Mouse (Mus musculus) stomach, postnatal 0 days (tissue): ENCODE data around the gene Ano10. TPM values are rescaled to one million over a fixed set of nuclear protein-coding genes. Genes with fewer than 3 reads are reported as not detected.

Experiments
- ATAC-seq: fragments of 200-750 bp; cut with Nextera tagmentation; 2 replicates; pipeline ENCODE4 v1.8.0; 2017; ENCODE audit not compliant: low FRiP score, low TSS enrichment
- DNase-seq: peaks from one replicate; pipeline ENCODE4 v3.0.0-alpha.2; 2016; ENCODE audit warnings: low spot score
- H3K27ac ChIP-seq: fragments of 300-500 bp; sonication (generic); replicated peaks from 2 replicates; pipeline ENCODE4 v1.5.1; 2014; ENCODE audit warnings: mild to moderate bottlenecking, control low read depth
- H3K27me3 ChIP-seq: fragments of 300-500 bp; sonication (generic); 2 replicates; pipeline ENCODE4 v1.6.1; 2014; ENCODE audit warnings: low read length; ENCODE audit not compliant: control insufficient read depth, insufficient read depth
- H3K36me3 ChIP-seq: fragments of 300-500 bp; sonication (generic); 2 replicates; pipeline ENCODE4 v1.6.1; 2014; ENCODE audit warnings: low read length, mixed read lengths; ENCODE audit not compliant: control insufficient read depth, insufficient read depth
- H3K4me1 ChIP-seq: fragments of 300-500 bp; sonication (generic); replicated peaks from 2 replicates; pipeline ENCODE4 v1.6.1; 2014; ENCODE audit warnings: antibody characterized with exemption; ENCODE audit not compliant: control insufficient read depth, insufficient read depth
- H3K4me2 ChIP-seq: fragments of 300-500 bp; sonication (generic); replicated peaks from 2 replicates; pipeline ENCODE4 v1.6.1; 2014; ENCODE audit warnings: low read depth, mild to moderate bottlenecking, control low read depth, moderate library complexity
- H3K4me3 ChIP-seq: fragments of 300-500 bp; sonication (generic); 2 replicates; pipeline ENCODE4 v1.5.1; 2014; ENCODE audit warnings: low read depth, low read length, control low read depth
- H3K9ac ChIP-seq: fragments of 300-500 bp; sonication (generic); 2 replicates; pipeline ENCODE4 v1.6.1; 2014; ENCODE audit warnings: mild to moderate bottlenecking, low read length, control low read depth, mixed read lengths
- H3K9me3 ChIP-seq: fragments of 300-500 bp; sonication (generic); 2 replicates; pipeline ENCODE4 v1.6.1; 2016; ENCODE audit warnings: low read length; ENCODE audit not compliant: control insufficient read depth
- CTCF ChIP-seq: IDR thresholded peaks from 2 replicates; pipeline ENCODE4 v1.5.1; 2016; ENCODE audit warnings: antibody characterized with exemption, low read depth, mild to moderate bottlenecking, moderate library complexity
- EP300 ChIP-seq: optimal IDR thresholded peaks from 2 replicates; pipeline ENCODE3; 2016; ENCODE audit warnings: antibody characterized with exemption
- WGBS: fragments of 180-500 bp; shearing (Covaris S2); extraction: QIAGEN DNeasy Blood & Tissue Kit; methylation state at CpG from one replicate; pipeline ENCODE4 v1.1.7; 2014; 5-methylcytosine and 5-hydroxymethylcytosine counted together
- polyA plus RNA-seq: library from polyadenylated mRNA; unstranded; fragments of >200 nt; fragmentation: Nextera tagmentation; extraction: Ambion mirVana; gene quantifications from 2 replicates; pipeline ENCODE4 v1.2.1, GENCODE M21; 2015

The Ano10 gene
- polyA plus RNA-seq, result 30.8 and 33.0 TPM in 2 replicates

GRCm38 (mm10) chr9:122294242-122294881, at the start of gene Ano10:
TSS of gene Ano10 (minus strand) at chr9:122294423.
- Histone ChIP-seq H3K9me3 (no peaks in the 10 kb centered on the region), H3K9ac (peak within 1 kb of the TSS; percentile 92), H3K4me3 (peak within 1 kb of the TSS; percentile 86), H3K36me3 (no peaks in the 10 kb centered on the region), H3K4me1 (no peaks in the 10 kb centered on the region), H3K4me2 (peak within 1 kb of the TSS; percentile 83), H3K27me3 (no peaks in the 10 kb centered on the region), H3K27ac (peak within 1 kb of the TSS; percentile 93)
- no peak for TF ChIP-seq EP300
- peak; percentile 68 for TF ChIP-seq CTCF
- DNase-seq (peak; percentile 99), ATAC-seq (peak; percentile 96)
- WGBS, result 1% methylated on average over 50 of the region's 51 CpGs

- H3K27ac ChIP-seq, result no peak overlapping the region
- TF ChIP-seq CTCF (no peak), EP300 (no peak)
- 81% methylated on average over 7 of the region's 7 CpGs for WGBS
- ATAC-seq (no peak), DNase-seq (no peak)
- no peaks in the 10 kb centered on the region for H3K4me1 ChIP-seq
- no peaks in the 10 kb centered on the region for H3K9me3 ChIP-seq
- no peak overlapping the region for H3K4me3 ChIP-seq
- H3K4me2 ChIP-seq, result no peak overlapping the region
- H3K9ac ChIP-seq, result no peak overlapping the region
- H3K27me3 ChIP-seq, result no peaks in the 10 kb centered on the region
- no peaks in the 10 kb centered on the region for H3K36me3 ChIP-seq
These were observed 49.2 kb upstream of the Ano10 start for GRCm38 (mm10) chr9:122343399-122343798.

- Histone ChIP-seq H3K27ac (no peak overlapping the region), H3K4me2 (no peak overlapping the region), H3K27me3 (no peaks in the 10 kb centered on the region), H3K4me1 (no peaks in the 10 kb centered on the region), H3K4me3 (no peak overlapping the region), H3K36me3 (no peaks in the 10 kb centered on the region), H3K9ac (no peak overlapping the region), H3K9me3 (no peaks in the 10 kb centered on the region)
- no peak for TF ChIP-seq CTCF
- TF ChIP-seq EP300, result no peak
- 42% methylated on average over 5 of the region's 5 CpGs for WGBS
- ATAC-seq, result no peak
- no peak for DNase-seq
These were observed 45.7 kb upstream of the Ano10 start for GRCm38 (mm10) chr9:122339972-122340371.

GRCm38 (mm10) chr9:122337510-122337931, 43.3 kb upstream of the Ano10 start:
- 0 out of 2 replicates have a peak overlapping the region, but pooled peaks have one; percentile 8 for H3K27ac ChIP-seq
- ATAC-seq (peak; percentile 88), DNase-seq (peak; percentile 35)
- no peak overlapping the region for H3K9ac ChIP-seq
- TF ChIP-seq EP300 (no peak), CTCF (no peak)
- H3K4me2 ChIP-seq, result no peak overlapping the region
- H3K36me3 ChIP-seq, result no peaks in the 10 kb centered on the region
- H3K4me3 ChIP-seq, result no peak overlapping the region
- no peaks in the 10 kb centered on the region for H3K9me3 ChIP-seq
- no peaks in the 10 kb centered on the region for H3K27me3 ChIP-seq
- H3K4me1 ChIP-seq, result no peaks in the 10 kb centered on the region
- 31% methylated on average over 8 of the region's 8 CpGs for WGBS

GRCm38 (mm10) chr9:122336677-122337076, 42.5 kb upstream of the Ano10 start:
- no peak overlapping the region for H3K4me2 ChIP-seq
- no peak overlapping the region for H3K9ac ChIP-seq
- DNase-seq, result no peak
- no peaks in the 10 kb centered on the region for H3K36me3 ChIP-seq
- 58% methylated on average over 2 of the region's 2 CpGs for WGBS
- no peaks in the 10 kb centered on the region for H3K27me3 ChIP-seq
- no peak overlapping the region for H3K27ac ChIP-seq
- H3K9me3 ChIP-seq, result no peaks in the 10 kb centered on the region
- TF ChIP-seq EP300 (no peak), CTCF (no peak)
- H3K4me1 ChIP-seq, result no peaks in the 10 kb centered on the region
- ATAC-seq, result no peak
- no peak overlapping the region for H3K4me3 ChIP-seq

- Histone ChIP-seq H3K9ac (no peak overlapping the region), H3K9me3 (no peaks in the 10 kb centered on the region), H3K36me3 (no peaks in the 10 kb centered on the region), H3K27ac (no peak overlapping the region), H3K4me2 (no peak overlapping the region), H3K27me3 (no peaks in the 10 kb centered on the region), H3K4me1 (no peaks in the 10 kb centered on the region), H3K4me3 (no peak overlapping the region)
- no peak for DNase-seq
- TF ChIP-seq CTCF, result no peak
- no peak for TF ChIP-seq EP300
- ATAC-seq, result no peak
- 42% methylated on average over 3 of the region's 3 CpGs for WGBS
These were observed 34.0 kb upstream of the Ano10 start for GRCm38 (mm10) chr9:122328199-122328598.
